Mouse (Mus musculus) MEL (cell line): ENCODE data around the gene Ddost. TPM values are rescaled to one million over a fixed set of nuclear protein-coding genes. Genes with fewer than 3 reads are reported as not detected.

Source experiments
- DNase-seq: peaks from one replicate; pipeline ENCODE4 v3.0.0; 2011; ENCODE audit warnings: low read depth, low spot score
- H3K27ac ChIP-seq: 2 replicates; pipeline ENCODE4 v1.5.1; 2012; ENCODE audit warnings: low read depth, mild to moderate bottlenecking, control low read depth, low read length, moderate library complexity; ENCODE audit not compliant: control insufficient read depth
- H3K27me3 ChIP-seq, 2 experiments: fragments of 150-350 bp in 1 of 2; sonication (generic) in 1 of 2; 2 replicates each; pipeline ENCODE4 v1.6.1; 2012; ENCODE audit warnings: low read length in 2 of 2, mild to moderate bottlenecking in 2 of 2, improper control_type of control experiment in 1 of 2, moderate library complexity in 1 of 2; ENCODE audit not compliant: insufficient read depth in 2 of 2, control insufficient read depth in 1 of 2
- H3K36me3 ChIP-seq, 2 experiments: 2 replicates each; pipeline ENCODE4 v1.6.1; 2012 to 2014; ENCODE audit warnings: low read length in 2 of 2, improper control_type of control experiment in 1 of 2, inconsistent platforms in 1 of 2, mild to moderate bottlenecking in 1 of 2; ENCODE audit not compliant: insufficient read depth in 2 of 2, control insufficient read depth in 1 of 2
- H3K4me1 ChIP-seq, 2 experiments: fragments of 150-350 bp in 1 of 2; sonication (generic) in 1 of 2; 2 replicates each; pipeline ENCODE4 v1.6.1; 2012; ENCODE audit warnings: low read length in 2 of 2, improper control_type of control experiment in 1 of 2, mild to moderate bottlenecking in 1 of 2; ENCODE audit not compliant: insufficient read depth in 2 of 2, control insufficient read depth in 1 of 2
- H3K4me3 ChIP-seq, 2 experiments: fragments of 150-350 bp in 1 of 2; sonication (generic) in 1 of 2; 2 replicates each; pipeline ENCODE4 v1.5.1; 2012; ENCODE audit warnings: low read depth in 2 of 2, low read length in 2 of 2, mild to moderate bottlenecking in 2 of 2, moderate library complexity in 2 of 2, control low read depth in 1 of 2, improper control_type of control experiment in 1 of 2; ENCODE audit not compliant: control insufficient read depth in 1 of 2, insufficient read depth in 1 of 2
- H3K79me2 ChIP-seq: 2 replicates; pipeline ENCODE4 v1.6.1; 2012; ENCODE audit warnings: mild to moderate bottlenecking, low read length, moderate library complexity; ENCODE audit not compliant: control insufficient read depth, poor library complexity, insufficient read depth
- H3K9ac ChIP-seq: 2 replicates; pipeline ENCODE4 v1.6.1; 2012; ENCODE audit warnings: low read depth, mild to moderate bottlenecking, control low read depth, low read length, moderate library complexity; ENCODE audit not compliant: control insufficient read depth, poor library complexity, severe bottlenecking
- H3K9me3 ChIP-seq: fragments of 150-350 bp; sonication (generic); replicated peaks from 2 replicates; pipeline ENCODE4 v1.6.1; 2012; ENCODE audit warnings: mild to moderate bottlenecking, low read length, improper control_type of control experiment, moderate library complexity; ENCODE audit not compliant: insufficient read depth
- CHD1 ChIP-seq: IDR thresholded peaks from 2 replicates; pipeline ENCODE4 v1.6.1; 2012; ENCODE audit warnings: low read depth, mild to moderate bottlenecking, inconsistent platforms, low read length, improper control_type of control experiment
- CTCF ChIP-seq, 3 experiments: IDR thresholded peaks in 2 of 3; conservative IDR thresholded peaks in 1 of 3; 2 replicates each; pipeline ENCODE4 v1.5.1; 2011 to 2012; ENCODE audit warnings: low read length in 3 of 3, low read depth in 2 of 3, mild to moderate bottlenecking in 2 of 3, improper control_type of control experiment in 1 of 3, inconsistent platforms in 1 of 3, mixed read lengths in 1 of 3, moderate library complexity in 1 of 3; ENCODE audit not compliant: control insufficient read depth in 1 of 3, insufficient read depth in 1 of 3, poor library complexity in 1 of 3, severe bottlenecking in 1 of 3
- ELF1 ChIP-seq: IDR thresholded peaks from 2 replicates; pipeline ENCODE4 v1.6.1; 2014; ENCODE audit warnings: low read depth, mild to moderate bottlenecking, inconsistent platforms, low read length, improper control_type of control experiment, moderate library complexity
- EP300 ChIP-seq, 2 experiments: IDR thresholded peaks; 2 replicates each; pipeline ENCODE4 v1.6.1; 2011; ENCODE audit warnings: improper control_type of control experiment in 2 of 2, low read length in 2 of 2, low read depth in 1 of 2, mild to moderate bottlenecking in 1 of 2
- ETS1 ChIP-seq: IDR thresholded peaks from 2 replicates; pipeline ENCODE4 v1.6.1; 2012; ENCODE audit warnings: low read depth, mild to moderate bottlenecking, inconsistent platforms, low read length, improper control_type of control experiment, moderate library complexity
- GATA1 ChIP-seq: IDR thresholded peaks from 2 replicates; pipeline ENCODE4 v1.6.1; 2011; ENCODE audit warnings: low read depth, low read length, improper control_type of control experiment
- HCFC1 ChIP-seq: IDR thresholded peaks from 2 replicates; pipeline ENCODE4 v1.6.1; 2012; ENCODE audit warnings: low read depth, mild to moderate bottlenecking, inconsistent platforms, low read length, improper control_type of control experiment, moderate library complexity
- JUND ChIP-seq: IDR thresholded peaks from 2 replicates; pipeline ENCODE4 v1.6.1; 2011; ENCODE audit warnings: low read depth, mild to moderate bottlenecking, improper control_type of control experiment, low read length
- KAT2A ChIP-seq: conservative IDR thresholded peaks from 2 replicates; pipeline ENCODE4 v1.6.1; 2012; ENCODE audit warnings: low read depth, low read length, improper control_type of control experiment, inconsistent platforms
- MAFK ChIP-seq: IDR thresholded peaks from 2 replicates; pipeline ENCODE4 v1.6.1; 2011; ENCODE audit warnings: low read depth, mild to moderate bottlenecking, low read length, improper control_type of control experiment, borderline replicate concordance
- MAX ChIP-seq: IDR thresholded peaks from 2 replicates; pipeline ENCODE4 v1.6.1; 2011; ENCODE audit warnings: low read length, improper control_type of control experiment
- MEF2A ChIP-seq: IDR thresholded peaks from 2 replicates; pipeline ENCODE4 v1.6.1; 2014; ENCODE audit warnings: low read depth, mild to moderate bottlenecking, inconsistent platforms, low read length, improper control_type of control experiment; ENCODE audit not compliant: poor library complexity, insufficient replicate concordance, severe bottlenecking; ENCODE audit errors: extremely low read depth
- MXI1 ChIP-seq: IDR thresholded peaks from 2 replicates; pipeline ENCODE4 v1.6.1; 2011; ENCODE audit warnings: mild to moderate bottlenecking, low read depth, low read length, improper control_type of control experiment
- MYB ChIP-seq: IDR thresholded peaks from 2 replicates; pipeline ENCODE4 v1.6.1; 2011; ENCODE audit warnings: mild to moderate bottlenecking, low read depth, low read length, improper control_type of control experiment
- NELFE ChIP-seq: IDR thresholded peaks from 2 replicates; pipeline ENCODE4 v1.6.1; 2011; ENCODE audit warnings: low read depth, low read length, improper control_type of control experiment
- NRF1 ChIP-seq: IDR thresholded peaks from 2 replicates; pipeline ENCODE4 v1.6.1; 2014; ENCODE audit warnings: low read depth, mild to moderate bottlenecking, inconsistent platforms, low read length, improper control_type of control experiment, moderate library complexity; ENCODE audit not compliant: poor library complexity, insufficient read depth, severe bottlenecking
- POLR2A ChIP-seq, 2 experiments: IDR thresholded peaks; 2 replicates each; pipeline ENCODE4 v1.6.1; 2011 to 2012; ENCODE audit warnings: low read length in 2 of 2, mild to moderate bottlenecking in 2 of 2, control low read depth in 1 of 2, improper control_type of control experiment in 1 of 2, low read depth in 1 of 2, moderate library complexity in 1 of 2; ENCODE audit not compliant: control insufficient read depth in 1 of 2, insufficient read depth in 1 of 2, poor library complexity in 1 of 2
- POLR2AphosphoS2 ChIP-seq: IDR thresholded peaks from 2 replicates; pipeline ENCODE4 v1.6.1; 2011; ENCODE audit warnings: low read length, improper control_type of control experiment
- POLR2AphosphoS5 ChIP-seq: IDR thresholded peaks from 2 replicates; pipeline ENCODE4 v1.6.1; 2012; ENCODE audit warnings: low read depth, borderline replicate concordance, mild to moderate bottlenecking, inconsistent platforms, low read length, moderate library complexity, mixed read lengths
- RAD21 ChIP-seq: IDR thresholded peaks from 2 replicates; pipeline ENCODE4 v1.6.1; 2011; ENCODE audit warnings: mild to moderate bottlenecking, low read depth, low read length, improper control_type of control experiment
- RCOR1 ChIP-seq: IDR thresholded peaks from 2 replicates; pipeline ENCODE4 v1.6.1; 2012; ENCODE audit warnings: low read depth, mild to moderate bottlenecking, inconsistent platforms, low read length, improper control_type of control experiment
- SMC3 ChIP-seq: IDR thresholded peaks from 2 replicates; pipeline ENCODE4 v1.6.1; 2011; ENCODE audit warnings: low read depth, low read length, improper control_type of control experiment
- TAL1 ChIP-seq: IDR thresholded peaks from 2 replicates; pipeline ENCODE4 v1.6.1; 2012; ENCODE audit warnings: mild to moderate bottlenecking, inconsistent platforms, low read length, moderate library complexity, mixed read lengths
- TBP ChIP-seq: IDR thresholded peaks from 2 replicates; pipeline ENCODE4 v1.8.0; 2011; ENCODE audit warnings: low read depth, low read length, improper control_type of control experiment
- TCF12 ChIP-seq: IDR thresholded peaks from 2 replicates; pipeline ENCODE4 v1.6.1; 2014; ENCODE audit warnings: low read depth, mild to moderate bottlenecking, inconsistent platforms, low read length, improper control_type of control experiment, moderate library complexity
- UBTF ChIP-seq: IDR thresholded peaks from 2 replicates; pipeline ENCODE4 v1.6.1; 2012; ENCODE audit warnings: low read depth, mild to moderate bottlenecking, inconsistent platforms, low read length, improper control_type of control experiment, moderate library complexity, borderline replicate concordance; ENCODE audit not compliant: insufficient read depth
- ZC3H11A ChIP-seq: IDR thresholded peaks from 2 replicates; pipeline ENCODE4 v1.6.1; 2012; ENCODE audit warnings: low read depth, mild to moderate bottlenecking, inconsistent platforms, low read length, improper control_type of control experiment
- ZMIZ1 ChIP-seq: IDR thresholded peaks from 2 replicates; pipeline ENCODE4 v1.6.1; 2012; ENCODE audit warnings: low read depth, mild to moderate bottlenecking, inconsistent platforms, low read length, improper control_type of control experiment, moderate library complexity
- ZNF384 ChIP-seq: IDR thresholded peaks from 2 replicates; pipeline ENCODE4 v1.6.1; 2012; ENCODE audit warnings: low read depth, mild to moderate bottlenecking, inconsistent platforms, low read length, improper control_type of control experiment
- polyA plus RNA-seq, 2 experiments: library from polyadenylated mRNA; stranded (reverse) in 1 of 2; unstranded in 1 of 2; fragments of >175 nt in 1 of 2; fragments of >200 nt in 1 of 2; gene quantifications; 2 replicates each; pipeline versions ENCODE4 v1.2.1 to v1.2.4; 2012; ENCODE audit warnings: low replicate concordance in 2 of 2, low read depth in 1 of 2; ENCODE audit not compliant: insufficient read length in 2 of 2, insufficient read depth in 1 of 2, missing spikeins in 1 of 2
- total RNA-seq: library from RNA; depleted of rRNA; stranded (reverse); fragments of 300-350 nt; gene quantifications from 2 replicates; pipeline ENCODE4 v1.2.3, GENCODE M21; 2012

The Ddost gene
- total and polyA plus RNA-seq, 3 experiments, result 68.9 to 402 (median 283) TPM

- DNase-seq, result no peak
- peaks cover 3 to 7% of the 10 kb centered on the region in 2 experiments for H3K4me1 ChIP-seq
- TF ChIP-seq NRF1 (no peak), RCOR1 (no peak), NELFE (no peak), TCF12 (no peak), ELF1 (no peak), MAFK (no peak)
- TF ChIP-seq, all 39 proteins: peak for 0
- H3K79me2 ChIP-seq, result no peaks in the 10 kb centered on the region; the same call in 1 of the 2 replicates
- no peaks in the 10 kb centered on the region for H3K9me3 ChIP-seq
- no peak overlapping the region for H3K9ac ChIP-seq
- no peak overlapping the region for H3K27ac ChIP-seq
- H3K36me3 ChIP-seq, result no peaks in the 10 kb centered on the region
- H3K27me3 ChIP-seq, result no peaks in the 10 kb centered on the region
- no peak overlapping the region for H3K4me3 ChIP-seq
Measured at GRCm38 (mm10) chr4:138259482-138259881, 45.0 kb upstream of the Ddost start.

- peak overlapping the region; percentile 74 for H3K9ac ChIP-seq
- H3K9me3 ChIP-seq, result no peaks in the 10 kb centered on the region
- H3K27me3 ChIP-seq, result no peaks in the 10 kb centered on the region
- peaks cover 3 to 7% of the 10 kb centered on the region in 2 experiments for H3K4me1 ChIP-seq
- peak overlapping the region; percentile 96 to 98 for H3K4me3 ChIP-seq
- peak; percentile 82 for DNase-seq
- H3K36me3 ChIP-seq, result no peaks in the 10 kb centered on the region
- H3K27ac ChIP-seq, result no peak overlapping the region
- H3K79me2 ChIP-seq, result no peaks in the 10 kb centered on the region; the same call in 1 of the 2 replicates
- TF ChIP-seq MAFK (no peak), MYB (no peak), NELFE (no peak), POLR2AphosphoS2 (no peak), ZNF384 (no peak), CHD1 (no peak), MEF2A (no peak), POLR2AphosphoS5 (no peak), NRF1 (no peak), MXI1 (peak; percentile 97), JUND (no peak), EP300 (IDR thresholded peaks at IDR 0.05; ENCODE audit: low read depth in 1 of 2, low read length in 2 of 2) (no peak), TAL1 (no peak), SMC3 (peak; percentile 24), ZMIZ1 (no peak), RAD21 (peak; percentile 23), ETS1 (no peak), CTCF (IDR thresholded peaks at IDR 0.05 in 2 of 3, conservative IDR thresholded peaks at IDR 0.05 in 1 of 3; ENCODE audit: control insufficient read depth in 1 of 3, insufficient read depth in 1 of 3, low read depth in 2 of 3, low read length in 3 of 3, poor library complexity in 1 of 3, severe bottlenecking in 1 of 3) (peak in 1 of 3 experiments; percentile 48; a peak in 3 of 6 replicates), RCOR1 (no peak), MAX (no peak), TCF12 (no peak), ZC3H11A (no peak), HCFC1 (no peak), ELF1 (no peak), GATA1 (no peak), POLR2A (IDR thresholded peaks at IDR 0.05; ENCODE audit: control insufficient read depth in 1 of 2, insufficient read depth in 1 of 2, low read depth in 1 of 2, low read length in 2 of 2, poor library complexity in 1 of 2) (peak in 1 of 2 experiments; percentile 26; a peak in 1 of 4 replicates), UBTF (no peak), TBP (no peak), KAT2A (no peak)
Measured at GRCm38 (mm10) chr4:138261843-138262681, 42.5 kb upstream of the Ddost start.
